Mouse (Mus musculus) frontal cortex, postnatal 10 days (tissue): ENCODE data around the gene Usp24.

ENCODE experiments used
- DNase-seq, 2 experiments: peaks; one replicate each; pipeline ENCODE4 v3.0.0; 2022; ENCODE audit warnings: low spot score in 2 of 2, mixed read lengths in 1 of 2

Usp24 gene

DNA sequence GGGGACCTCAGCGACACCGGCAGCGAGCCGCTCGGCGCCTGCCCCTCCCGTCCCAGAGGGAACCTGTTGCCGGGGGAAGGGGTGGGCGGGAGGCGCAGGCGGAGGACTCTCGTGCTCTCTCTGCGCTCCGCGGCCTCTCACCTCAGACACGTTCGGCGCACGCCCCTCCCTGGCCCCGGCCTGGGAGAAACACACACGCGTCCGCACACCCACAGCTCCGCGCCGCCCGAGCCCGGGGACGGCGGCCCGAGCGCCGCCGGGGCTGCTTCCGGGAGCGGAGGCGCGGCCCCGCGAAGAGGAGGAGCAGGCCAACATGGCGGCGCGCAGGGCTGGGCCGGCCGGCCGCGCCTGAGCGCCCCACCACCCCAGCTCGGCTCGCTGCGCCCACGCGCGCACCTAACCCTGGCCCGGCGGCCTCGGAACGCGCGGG is at the start of gene Usp24:
Gene Usp24, plus strand, starts transcription at position 293 of the 430 bp plus-strand sequence.
- peak; percentile 54 to 68 for DNase-seq

DNA sequence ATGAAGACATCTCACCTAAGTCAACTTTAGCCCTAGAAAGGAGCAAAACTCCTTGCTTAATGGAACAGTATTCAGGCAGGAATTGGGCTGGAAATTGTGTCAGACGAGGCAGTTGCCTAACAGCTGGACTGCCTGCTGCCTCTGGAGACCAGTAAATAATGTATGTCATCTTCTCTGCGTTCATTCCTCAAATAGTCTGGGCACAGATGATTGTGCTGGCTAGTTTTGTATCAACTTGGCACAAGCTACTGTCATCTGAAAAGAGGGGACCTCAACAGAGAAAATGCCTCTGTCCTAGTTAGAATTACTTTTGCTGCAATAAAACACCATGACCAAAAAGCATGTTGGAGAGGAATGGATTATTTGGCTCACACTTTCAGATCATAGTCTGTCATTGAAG is 39.1 kb upstream of the Usp24 start:
- no peak for DNase-seq

DNA sequence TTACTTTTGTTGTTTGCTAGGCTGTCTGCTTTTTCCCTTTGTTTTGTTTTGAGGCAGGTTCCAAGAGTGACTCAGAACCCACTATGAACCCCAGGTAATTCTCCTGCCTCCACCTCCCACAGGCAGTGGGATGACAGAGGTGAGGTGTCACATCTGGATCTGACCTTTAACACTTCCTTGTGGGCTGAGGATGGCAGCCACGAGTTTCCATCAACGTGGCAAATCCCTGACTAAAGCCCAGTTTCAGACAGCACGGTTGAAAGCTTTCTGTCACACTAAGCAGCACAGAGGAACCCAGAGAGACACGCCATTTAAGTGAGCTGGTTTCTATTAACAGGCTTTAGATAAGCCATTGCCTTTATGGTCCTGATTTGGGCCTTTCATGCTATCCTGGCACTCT is 36.8 kb upstream of the Usp24 start:
- no peak for DNase-seq

DNA sequence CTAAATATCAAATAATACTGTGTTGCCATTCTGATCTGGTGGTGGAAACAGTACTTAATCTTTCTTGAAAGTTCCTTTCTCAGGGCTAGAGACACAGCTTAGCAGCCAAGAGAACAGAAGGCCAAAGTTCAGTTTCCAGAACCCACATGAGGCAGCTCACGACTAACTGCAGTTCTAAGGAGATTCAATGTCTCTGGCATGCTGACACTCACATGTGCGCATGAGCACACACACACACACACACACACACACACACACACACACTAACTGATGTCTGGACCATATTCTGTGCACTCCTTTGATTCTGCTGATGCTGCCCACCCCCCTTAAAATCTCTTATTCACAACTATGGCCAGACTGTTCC is 34.9 kb upstream of the Usp24 start:
- DNase-seq: no peak

- DNase-seq: no peak
Observed at GRCm38 (mm10) chr4:106281492-106282122, 34.4 kb upstream of the Usp24 start.

DNA sequence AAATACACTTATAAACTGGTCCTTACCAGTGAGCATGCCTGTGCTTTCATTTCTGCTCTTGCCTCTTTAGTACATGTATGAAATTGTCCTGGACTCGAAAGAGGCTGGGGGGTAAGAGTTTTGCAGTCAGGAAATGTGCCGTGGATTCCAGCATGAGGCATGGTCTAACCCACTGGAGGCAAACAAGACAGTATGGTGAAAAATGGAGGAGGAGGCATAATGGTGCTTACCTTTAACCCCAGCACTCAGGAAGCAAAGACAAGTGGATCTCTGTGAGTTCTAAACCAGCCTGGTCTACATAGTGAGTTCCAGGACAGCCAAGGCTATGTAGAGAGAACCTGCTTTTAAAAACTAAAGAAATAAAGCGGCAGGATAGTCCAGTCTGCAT is 33.9 kb upstream of the Usp24 start:
- DNase-seq: no peak

DNA sequence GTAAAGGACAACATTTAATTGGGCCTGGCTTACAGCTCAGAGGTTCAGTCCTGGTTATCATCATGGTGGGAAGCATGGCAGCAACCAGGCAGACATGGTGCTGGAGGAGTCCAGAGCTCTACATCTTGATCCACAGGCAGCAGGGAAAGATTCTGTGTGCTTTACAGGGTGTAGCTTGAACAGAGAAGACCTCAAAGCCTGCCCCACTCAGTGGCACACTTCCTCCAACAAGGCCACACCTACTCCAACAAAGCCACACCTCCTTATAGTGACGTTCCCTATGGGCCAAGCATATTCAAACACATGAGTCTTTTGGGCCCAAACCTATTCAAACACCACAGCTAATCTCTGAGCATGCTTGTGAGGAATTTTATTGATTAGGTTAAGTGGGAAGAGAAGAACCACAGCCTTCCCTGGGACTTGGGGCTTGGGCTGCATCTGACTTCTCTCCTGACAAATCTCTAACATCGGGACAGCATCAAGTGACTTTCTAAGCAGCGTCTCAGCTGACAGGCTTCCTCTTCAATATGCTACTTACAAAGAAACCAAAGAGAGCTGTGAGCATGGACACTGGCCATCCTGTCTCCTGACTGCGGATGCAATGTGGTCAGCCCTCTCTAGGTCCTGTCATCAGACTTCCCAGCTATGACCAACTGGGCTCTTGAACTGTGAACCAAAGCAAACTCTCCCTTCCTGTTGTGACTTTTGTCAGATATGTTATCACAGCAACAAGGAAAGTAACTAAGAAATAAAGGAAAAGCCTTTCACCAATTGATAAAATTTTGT is 28.9 kb upstream of the Usp24 start:
- no peak for DNase-seq

DNA sequence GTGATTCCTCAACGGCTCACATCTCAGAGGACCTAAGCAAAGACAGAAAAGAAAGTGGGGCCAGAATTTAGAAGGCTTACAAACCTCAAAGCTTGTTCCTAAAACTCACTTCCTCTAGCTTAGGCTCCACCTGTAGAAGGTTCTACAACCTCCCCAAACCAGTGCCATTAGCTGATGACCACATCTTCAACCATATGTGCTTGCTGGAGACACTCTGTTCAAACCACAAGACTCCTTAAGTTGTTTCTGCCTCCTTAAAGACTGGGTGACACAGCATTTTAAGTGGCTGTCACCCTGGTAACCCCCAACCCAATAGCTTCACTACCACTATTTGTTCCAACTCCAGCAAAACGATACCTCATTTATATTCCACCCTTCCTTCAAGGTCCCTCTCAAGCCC is 25.8 kb upstream of the Usp24 start:
- no peak for DNase-seq

DNA sequence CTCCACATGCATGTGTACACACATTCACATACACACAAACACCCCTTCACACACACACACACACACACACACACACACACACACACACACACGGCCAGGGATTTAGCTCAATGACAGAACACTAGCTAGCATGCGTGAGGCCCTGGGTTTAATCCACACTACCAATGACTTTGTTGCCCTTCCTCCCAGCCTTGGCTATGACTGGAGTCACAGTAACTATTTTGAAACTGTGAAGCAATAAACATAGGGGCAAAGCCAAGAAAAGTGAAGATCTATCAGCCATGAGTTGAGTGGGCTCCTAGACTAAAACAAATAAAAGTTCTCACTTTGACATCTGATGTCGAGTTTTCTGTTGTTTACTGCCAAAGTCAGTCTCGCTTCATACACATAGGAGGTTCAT is 23.2 kb upstream of the Usp24 start:
- DNase-seq: no peak

DNA sequence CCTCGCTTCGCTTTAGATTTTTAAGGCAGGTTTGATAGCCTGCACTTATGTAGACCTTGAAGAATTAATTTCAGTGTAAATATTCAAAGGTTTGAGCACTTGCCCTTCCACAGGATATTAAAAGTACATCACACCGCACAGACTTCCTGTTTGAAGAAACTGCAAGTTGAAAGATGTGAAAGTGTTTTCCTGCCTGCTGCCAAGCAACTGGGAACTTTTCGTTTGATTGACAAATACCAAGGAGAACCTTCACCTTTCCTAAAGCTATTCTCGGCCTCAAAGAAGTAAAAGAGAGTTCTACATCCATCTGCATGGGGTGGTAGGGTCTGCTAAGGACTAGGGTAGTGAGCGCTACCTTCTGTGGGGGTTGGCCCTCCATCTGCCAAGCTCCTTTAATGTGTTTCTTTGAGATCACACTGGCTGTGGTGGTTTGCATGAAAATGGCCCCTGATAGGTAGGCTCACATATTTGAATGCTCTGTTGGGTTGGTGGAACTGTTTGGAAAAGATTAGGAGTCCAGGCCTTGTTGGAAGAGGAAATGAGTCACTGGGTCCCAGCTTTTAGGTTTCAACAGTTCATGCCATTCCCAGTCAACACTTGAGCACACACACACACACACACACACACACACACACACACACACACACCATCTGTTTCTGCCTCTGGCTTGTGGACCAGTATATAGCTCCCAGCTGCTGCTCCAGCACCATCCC is 22.5 kb upstream of the Usp24 start:
- no peak for DNase-seq

DNA sequence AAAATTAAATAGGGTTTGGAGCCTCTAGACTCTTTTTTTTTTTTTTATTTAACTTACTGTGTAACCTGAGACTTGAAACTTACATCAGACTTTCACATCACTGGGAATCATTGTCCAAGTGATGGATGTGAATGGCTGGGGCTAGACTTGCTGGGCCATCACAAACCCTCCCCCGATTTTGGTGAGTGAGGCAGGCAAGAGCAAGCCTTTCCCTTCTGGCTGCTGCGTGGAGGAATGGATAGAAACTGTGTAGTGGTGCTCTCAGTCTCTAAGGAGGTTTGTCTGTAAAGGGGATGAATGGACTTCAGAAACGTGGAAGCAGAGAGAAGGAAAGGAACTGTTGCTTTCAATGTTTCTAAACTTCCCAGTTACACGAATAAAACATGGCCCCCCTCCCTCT is 20.3 kb upstream of the Usp24 start:
- DNase-seq: no peak

- DNase-seq: no peak
Observed at GRCm38 (mm10) chr4:106296412-106297086, 19.5 kb upstream of the Usp24 start.

DNA sequence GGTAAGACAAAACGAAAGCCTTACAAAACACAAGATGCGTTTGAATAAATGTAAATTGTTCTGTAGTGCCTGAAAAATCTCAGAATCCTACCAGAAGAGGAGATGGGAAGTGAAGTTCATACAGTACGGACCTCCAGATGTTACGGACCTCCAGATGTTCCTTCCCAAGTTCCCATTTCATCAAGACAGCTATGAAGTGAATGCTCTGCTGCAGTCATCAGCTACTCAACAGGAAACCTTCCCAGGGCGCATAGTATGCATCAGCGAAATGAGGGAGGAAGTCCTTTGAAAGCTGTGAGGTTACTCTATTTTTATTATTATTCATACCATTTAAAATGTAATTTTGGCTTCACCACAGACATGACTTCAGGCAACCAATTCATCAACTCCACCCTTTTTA is 14.7 kb upstream of the Usp24 start:
- no peak for DNase-seq

GRCm38 (mm10) chr4:106308090-106308489 is 7.9 kb upstream of the Usp24 start:
- no peak for DNase-seq

GRCm38 (mm10) chr4:106312651-106313050 is 3.4 kb upstream of the Usp24 start:
- DNase-seq: no peak

DNA sequence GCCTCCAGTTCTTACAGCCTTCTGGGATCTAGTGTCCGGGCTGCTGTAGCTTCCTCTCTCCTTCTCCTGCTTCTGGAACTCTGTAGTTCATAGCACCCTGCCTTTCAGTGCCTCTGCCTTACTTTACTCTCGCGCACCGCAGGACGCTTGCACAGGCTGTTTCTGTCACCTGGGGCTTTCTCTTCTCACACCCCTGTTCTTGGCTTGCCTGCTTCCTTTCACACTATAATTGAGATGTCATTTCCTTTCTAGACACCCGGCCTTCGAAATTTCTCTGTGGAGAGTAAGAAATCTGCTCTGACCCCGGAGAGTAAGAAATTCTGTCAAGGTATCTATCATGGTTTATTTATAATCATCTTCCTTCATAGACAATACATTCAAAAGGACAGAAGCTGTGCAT is 2.9 kb upstream of the Usp24 start:
- DNase-seq: no peak

DNA sequence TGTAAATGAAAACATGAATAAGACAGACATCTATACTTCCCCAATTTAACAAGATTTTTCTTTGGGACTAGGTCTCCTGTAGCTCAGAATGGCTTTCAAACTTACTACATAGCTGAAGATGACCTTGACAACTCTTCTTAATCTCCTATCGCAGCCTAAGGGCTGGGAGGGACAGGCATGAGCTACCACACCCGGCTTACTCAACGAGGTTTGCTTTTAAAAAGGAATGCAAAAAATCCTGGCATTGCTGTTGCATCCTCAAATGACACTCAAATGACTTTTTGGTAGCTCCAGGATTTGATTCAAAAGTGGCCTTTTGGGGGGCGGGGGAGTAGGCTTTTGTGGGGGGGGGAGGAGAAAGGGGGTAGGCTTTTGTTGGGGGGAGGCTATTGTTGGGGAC is 2.1 kb upstream of the Usp24 start:
- DNase-seq: no peak

DNA sequence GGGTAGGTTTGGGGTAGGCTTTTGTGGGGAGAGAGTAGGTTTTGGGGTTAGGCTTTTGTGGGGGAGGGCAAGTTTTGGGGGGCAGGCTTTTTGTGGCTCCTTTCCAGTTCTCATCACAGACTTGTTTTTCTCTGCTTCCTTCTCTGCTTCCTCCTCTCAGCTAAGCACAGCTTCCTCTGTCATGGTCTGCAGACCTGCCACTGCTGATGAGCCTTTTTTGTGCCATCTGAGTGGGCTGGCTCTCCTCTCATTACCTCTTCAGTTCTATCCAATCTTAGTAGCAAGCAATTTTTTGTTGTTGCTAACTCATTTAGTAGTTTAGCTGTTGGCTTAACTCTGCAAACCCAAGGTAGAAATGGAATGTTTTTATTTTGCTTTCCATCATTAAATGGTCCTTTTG is 1.7 kb upstream of the Usp24 start:
- no peak for DNase-seq

DNA sequence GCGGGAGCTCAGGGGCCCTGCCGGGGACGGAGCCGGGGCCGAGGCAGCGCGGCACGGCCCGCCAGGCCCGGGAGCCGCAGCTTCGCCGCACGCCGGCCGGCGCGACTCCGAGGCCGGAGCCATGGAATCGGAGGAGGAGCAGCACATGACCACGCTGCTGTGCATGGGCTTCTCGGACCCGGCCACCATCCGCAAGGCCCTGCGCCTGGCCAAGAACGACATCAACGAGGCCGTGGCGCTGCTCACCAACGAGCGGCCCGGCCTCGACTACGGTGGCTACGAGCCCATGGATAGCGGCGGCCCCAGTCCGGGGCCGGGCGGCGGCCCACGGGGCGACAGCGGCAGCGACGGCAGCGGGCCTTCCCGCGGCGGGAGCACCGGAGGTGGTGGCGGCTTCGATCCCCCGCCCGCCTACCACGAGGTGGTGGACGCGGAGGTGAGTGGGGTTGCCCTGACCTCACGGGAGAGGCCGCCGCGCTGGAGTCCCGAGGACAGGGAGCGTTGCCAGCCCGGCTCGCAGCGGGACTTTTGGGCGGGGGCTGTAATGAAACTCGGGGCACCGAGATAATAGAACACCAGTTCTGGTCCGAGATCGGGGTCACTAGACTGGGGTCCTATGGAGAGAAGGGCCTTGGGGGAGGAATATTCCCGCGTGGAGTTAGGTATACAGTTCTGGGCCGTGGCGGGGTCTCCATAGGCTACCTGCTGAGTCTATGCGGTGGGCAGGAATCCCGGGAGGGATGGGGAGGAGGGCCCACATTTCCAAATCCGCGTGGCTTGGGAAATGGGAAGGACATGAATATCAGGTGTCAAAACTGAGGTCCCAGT is 552 bp downstream of the Usp24 start:
- DNase-seq: peak; percentile 16 to 48

DNA sequence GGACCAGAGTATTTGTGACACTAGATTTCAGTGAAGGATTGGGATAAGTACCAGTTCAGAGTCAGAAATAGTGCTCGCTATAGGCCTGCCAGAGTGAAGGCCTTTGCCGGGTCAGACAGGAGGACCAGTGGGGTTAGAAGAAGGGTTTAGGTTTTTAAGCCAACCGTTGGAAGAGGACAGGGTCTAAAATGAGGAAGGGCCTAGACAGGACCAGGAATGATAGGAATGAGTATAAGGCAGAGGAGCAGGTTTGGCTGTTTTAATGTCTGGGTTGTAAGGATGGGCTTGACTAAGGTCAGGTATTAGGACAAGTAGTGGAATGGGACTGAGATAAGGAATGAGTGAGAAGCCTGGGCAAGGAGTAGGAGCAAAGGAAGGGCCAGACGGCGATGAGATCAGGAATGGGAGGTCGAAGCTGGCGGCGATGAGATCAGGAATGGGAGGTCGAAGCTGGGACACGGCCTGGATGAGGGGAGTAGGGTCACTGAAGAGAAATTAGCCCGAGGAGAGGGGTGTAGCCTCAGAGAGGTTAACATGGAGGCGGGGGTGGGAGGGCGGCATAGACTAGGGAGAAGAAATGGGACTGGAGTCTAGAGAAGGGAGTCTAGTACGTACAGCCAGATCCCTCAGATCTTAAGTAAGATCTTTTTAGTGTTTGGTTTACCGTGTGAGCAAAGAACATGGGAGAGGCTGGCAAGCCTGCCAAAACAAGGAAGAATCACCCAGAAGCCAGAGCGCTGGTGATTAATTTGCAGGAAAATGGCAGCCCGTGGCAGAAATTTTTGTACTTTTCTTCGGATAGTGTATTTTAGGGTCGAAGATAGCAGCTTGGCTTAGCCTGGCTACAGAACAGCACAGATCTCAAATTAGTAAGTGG is 1.4 kb downstream of the Usp24 start:
- DNase-seq: no peak

DNA sequence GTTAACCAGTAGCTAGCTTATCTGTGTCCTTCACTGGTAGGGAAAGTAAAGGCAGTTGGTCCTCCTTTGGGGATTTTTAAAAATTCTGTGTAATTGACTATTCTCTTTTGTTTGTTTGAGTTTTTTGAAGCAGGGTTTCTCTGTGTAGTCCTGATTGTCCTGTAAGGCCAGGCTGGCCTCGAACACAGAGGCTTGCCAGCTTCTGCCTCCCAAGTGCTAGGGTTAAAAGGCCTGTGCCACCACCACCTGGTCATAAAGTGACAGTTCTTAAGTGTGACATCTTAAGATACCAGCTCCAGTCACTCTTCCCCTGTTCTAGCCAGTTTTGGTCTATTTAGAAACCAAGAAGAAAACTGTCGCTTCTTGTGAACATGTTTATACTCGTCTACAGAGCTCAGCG is 2.2 kb downstream of the Usp24 start:
- no peak for DNase-seq
